Mouse (Mus musculus): ENCODE results near the gene Cdk2ap2.
"Not testable (repeated sequence)": the region's sequence is repeated elsewhere in the genome, so short reads cannot be mapped to it uniquely, and the experiment has no call there.

- not testable (repeated sequence) for TF ChIP-seq CTCF (IDR thresholded peaks at IDR 0.05; ENCODE audit: low read depth, low read length); TAL1 (conservative IDR thresholded peaks at IDR 0.05; ENCODE audit: low read depth, low read length); POLR2AphosphoS5 (IDR thresholded peaks at IDR 0.05; ENCODE audit: insufficient replicate concordance, low read depth, low read length); GATA2 (IDR thresholded peaks at IDR 0.05; ENCODE audit: borderline replicate concordance, low read depth, low read length)
Measured at GRCm38 (mm10) chr19:4049069-4049468, 47.9 kb upstream of the Cdk2ap2 start.
